Mouse (Mus musculus): ENCODE measurements around the gene Csf1. TPM values are rescaled to one million over a fixed set of nuclear protein-coding genes. Genes with fewer than 3 reads are reported as not detected.
"Not testable (repeated sequence)": the region's sequence is repeated elsewhere in the genome, so short reads cannot be mapped to it uniquely, and the experiment has no call there.

Csf1 gene
- total RNA-seq, 2 experiments from 2014 or later, result 6.0 to 9.7 TPM

DNA sequence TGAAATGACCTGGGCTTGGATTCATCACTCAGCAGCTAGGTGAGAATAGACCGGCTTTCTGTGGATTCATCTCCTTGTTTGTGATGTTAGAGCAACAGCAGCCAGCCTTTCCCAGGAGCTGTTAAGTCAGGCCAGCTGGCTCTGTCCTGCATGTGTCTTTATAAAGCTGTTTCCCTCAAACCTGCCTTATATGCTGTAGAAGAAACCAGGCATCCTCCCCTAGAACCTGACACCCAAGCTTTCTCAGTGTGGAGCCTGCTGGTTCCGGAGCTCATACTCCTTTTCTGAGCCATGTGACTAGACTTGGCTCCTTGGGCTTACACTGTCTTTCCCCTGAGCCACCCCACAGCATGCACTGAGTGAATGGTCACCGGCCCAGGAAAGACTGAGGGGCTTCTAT is 8.7 kb downstream of the Csf1 start:
- no peak for DNase-seq
- intact Hi-C loops (cut with DNase I), result loop anchor here (2.0 kb wide), 1 partner anchor 53 kb away; no protein-coding TSS in a partner anchor

DNA sequence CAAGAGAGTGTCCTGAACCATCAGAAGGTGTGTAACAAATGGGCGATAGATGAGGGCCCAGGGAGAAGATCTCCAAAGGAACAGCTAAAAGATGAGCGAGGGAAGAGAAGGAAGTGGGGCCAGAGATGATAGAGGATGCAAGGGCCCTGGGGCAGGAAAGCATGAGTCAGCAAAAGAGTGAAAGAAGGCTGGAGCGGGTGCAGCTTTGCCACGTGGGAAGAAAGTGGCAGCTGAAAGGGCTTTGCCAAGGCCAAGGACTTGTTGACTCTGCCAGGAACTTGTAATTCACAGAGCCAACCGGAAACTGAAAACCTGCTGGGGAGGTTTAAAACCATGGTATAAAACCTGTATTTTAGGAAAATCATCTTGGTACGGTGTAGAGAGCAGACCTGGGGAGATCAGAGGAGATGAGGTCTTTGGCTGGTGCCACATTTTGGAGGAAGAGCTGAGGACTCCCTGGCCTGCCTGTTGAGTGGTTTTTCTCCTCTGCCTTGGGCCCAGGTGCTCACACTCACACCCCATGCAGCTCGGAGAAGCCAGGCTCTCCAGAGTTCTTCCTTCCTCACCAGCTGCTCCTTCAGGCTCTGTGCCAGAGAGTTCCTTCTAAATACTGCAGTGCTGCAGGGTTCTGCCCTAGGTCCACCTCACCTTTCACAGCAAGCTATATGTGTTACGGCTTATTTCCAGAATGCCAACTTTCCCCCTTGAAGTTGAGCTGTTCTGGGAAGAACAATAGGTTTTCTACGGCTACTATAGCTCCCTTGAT is 9.3 kb downstream of the Csf1 start:
- no peak for DNase-seq
- intact Hi-C loops (cut with DNase I), result no loop called here

DNA sequence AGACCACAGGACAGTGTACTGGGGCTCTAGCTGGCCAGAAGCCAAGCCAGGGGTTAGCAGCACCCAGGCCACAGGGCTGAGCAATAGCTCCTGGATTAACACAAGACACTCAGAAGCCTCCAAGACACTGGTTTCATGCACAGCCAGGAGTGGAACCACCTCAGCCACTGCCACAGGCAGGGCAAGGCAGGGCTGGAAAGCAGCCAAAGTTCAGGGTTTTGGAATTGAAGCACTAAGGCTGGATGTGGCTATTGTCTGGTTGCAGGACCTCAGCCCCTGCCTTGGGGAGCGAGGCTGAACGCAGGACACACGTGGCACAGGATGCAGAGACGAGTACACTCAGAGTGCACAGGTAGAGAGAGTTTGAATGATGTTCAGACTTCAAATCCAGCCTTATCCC is 10.8 kb downstream of the Csf1 start:
- intact Hi-C loops (cut with DNase I), result no loop called here
- no peak for DNase-seq

DNA sequence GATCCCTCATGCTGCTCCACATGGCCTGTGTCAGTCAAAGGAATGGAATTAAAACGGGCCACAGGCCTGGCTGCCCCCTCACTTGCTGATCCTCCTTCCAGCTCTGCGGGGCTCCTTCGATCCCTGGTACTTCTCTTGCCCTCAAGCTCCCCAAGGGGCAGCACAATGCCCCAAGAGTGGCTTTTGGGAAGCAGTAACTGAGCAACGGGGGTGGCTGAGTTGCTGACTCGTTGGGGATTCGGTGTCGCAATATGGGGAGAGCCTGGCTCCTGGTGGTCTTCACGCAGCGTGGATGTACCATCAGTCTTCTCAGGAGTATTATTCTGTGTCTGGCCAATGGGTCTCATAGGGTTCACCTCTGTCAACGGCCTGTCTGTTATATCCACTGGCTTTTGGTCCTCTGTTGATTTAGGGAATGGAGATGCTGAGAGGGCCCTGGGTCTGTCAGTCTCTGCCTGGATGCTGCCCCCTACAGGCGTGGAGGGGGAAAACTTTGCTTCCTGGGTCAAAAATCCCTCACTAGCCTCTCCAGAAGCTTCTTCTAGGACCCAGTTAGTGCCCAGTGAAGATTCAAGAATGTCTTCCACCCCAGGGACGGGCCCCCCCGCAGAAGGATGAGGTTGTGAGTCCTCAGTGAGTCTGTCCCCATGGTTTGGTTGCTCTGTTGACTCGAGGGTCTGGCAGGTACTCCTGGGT is 11.9 kb downstream of the Csf1 start:
- DNase-seq, result no peak
- intact Hi-C loops (cut with DNase I), result no loop called here

DNA sequence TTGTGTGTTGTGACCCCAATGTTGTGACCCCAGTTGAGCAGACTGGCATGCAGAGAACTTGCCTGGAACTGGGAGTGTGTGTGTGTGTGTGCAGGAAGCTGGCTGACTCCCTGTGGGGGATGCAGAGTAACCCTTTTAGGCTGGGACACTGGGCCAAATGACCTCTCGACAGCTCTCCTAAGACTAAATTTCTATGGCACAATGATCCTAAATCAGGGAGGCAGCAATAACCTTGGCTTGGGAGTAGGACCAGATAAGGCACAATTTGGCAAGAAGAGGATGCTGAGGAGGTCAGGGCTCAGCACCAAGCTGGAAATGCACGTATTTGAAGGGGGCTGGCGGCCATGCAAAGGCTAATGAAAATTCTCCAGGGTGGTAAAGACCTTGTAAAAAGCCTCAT is 14.2 kb downstream of the Csf1 start:
- DNase-seq, result no peak
- intact Hi-C loops (cut with DNase I), result no loop called here

DNA sequence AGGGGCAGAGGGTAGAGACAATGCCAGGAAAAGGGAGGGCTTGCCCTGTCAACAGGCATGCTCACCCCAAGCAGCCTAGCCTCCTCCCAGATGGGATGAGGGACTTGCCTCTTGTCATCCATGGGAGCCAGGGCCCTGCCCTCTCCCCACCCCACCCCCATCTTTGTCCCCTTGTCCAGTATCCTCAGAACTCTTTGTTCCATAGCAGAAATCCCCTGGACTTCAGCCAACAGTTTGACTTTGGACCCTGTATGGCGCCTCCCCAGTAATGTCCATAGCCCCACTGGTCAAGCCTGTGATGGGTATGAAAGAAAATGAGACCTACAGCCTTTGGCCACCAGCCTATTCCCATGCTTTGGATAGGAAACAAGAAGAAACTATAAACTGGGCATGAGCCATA is 16.6 kb downstream of the Csf1 start:
- intact Hi-C loops (cut with DNase I), result no loop called here
- no peak for DNase-seq

DNA sequence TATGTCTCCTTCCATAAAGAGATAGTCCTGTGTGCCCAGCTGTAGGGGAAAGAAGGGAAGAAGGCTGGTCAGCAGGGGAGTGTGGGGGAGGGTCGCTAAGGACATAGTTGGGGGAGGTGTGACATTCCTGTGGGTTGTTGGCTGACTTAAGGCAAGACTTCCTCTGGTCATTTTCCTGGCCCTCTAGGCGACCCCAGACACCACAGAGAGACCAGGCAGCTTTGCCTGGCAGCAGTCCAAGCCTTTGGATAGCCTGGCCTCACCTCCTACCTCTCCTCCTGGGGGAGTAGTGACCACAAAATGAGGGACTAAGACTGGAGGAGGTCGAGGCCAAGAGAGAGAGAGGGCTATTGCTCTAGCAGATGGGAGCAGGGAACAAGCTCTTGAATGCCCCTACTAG is 17.2 kb downstream of the Csf1 start:
- intact Hi-C loops (cut with DNase I), result no loop called here
- DNase-seq, result no peak

DNA sequence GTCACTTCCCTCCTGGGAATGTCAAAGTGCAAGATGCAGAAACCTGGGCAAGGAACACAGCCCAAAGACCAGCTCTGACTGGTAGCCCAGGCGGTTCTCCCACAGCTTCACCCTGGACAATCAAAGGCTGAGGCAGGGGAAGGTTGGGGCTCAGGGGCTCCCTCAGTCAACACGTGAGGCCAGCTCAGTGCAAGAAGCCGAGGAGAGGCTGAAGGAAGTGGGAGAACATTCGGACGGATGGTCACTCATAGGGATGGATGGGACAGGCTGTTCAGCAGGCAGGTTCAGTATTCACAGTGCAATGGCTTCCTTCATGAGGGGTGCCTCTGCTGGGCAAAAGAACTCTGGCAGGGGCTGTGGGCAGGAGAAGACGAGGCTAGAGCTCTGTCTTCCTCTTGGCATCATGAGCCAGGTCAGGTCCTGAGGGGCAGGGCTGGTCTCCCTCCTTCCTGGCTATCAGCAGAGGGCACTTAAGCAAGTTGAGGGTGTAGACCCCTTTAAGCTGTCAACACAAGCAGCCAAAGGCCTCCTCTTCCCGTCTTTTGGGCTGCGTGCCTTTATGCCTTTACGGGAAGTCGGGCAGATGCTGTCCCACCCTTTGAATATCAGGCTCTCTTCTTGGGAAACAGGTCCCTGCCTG is 18.1 kb downstream of the Csf1 start:
- DNase-seq, result no peak
- intact Hi-C loops (cut with DNase I), result no loop called here

DNA sequence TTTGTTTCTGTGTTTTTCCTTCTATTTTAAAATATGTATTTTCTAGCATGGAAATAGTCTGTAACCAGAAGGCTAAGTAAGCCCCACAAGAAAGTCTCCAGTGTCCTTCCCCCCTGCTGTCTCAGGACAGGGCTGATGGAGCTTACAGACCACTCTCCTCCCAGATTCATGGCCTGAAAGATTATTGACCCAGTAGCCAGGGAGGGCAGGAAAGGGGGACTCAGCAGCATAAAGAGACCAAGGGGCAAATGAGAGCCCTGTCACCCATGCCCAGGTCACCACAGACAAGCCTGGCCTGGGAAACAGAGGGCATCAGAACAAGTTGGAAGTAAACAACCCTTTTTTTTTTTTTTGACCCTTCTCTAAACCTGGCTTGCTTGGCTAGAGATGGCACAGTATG is 18.9 kb downstream of the Csf1 start:
- DNase-seq, result no peak
- intact Hi-C loops (cut with DNase I), result no loop called here

DNA sequence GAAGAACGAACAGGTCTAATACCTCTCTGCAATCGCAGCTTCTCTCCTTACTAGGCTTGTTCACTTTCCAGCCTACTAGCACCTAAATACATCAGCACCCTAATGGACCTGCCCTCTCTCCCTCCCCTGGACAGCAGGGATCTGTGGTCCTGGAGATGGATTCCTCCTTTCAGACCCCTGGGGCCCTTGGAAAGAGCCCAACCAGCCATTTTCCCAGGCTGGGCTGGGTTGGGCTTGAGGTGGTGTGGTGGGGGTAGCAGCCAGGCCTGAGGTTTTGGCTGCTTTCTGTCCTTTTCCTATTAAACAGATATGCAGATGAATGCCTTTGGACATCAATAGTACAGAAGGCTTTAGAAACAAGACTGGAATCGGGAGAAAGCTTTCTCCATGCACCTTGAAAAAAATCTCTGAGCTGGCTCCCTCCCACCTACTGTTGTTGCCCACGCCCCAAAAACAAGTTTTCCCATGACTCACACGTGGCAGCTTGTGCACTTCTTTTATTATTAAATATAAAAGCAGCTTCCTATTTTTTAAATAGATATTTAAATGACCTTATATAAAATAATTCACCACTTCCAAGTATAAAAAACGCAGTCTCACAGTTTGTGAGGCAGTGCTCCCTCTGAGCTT is 19.6 kb downstream of the Csf1 start:
- DNase-seq, result peak; percentile 56 to 67
- intact Hi-C loops (cut with DNase I), result no loop called here

DNA sequence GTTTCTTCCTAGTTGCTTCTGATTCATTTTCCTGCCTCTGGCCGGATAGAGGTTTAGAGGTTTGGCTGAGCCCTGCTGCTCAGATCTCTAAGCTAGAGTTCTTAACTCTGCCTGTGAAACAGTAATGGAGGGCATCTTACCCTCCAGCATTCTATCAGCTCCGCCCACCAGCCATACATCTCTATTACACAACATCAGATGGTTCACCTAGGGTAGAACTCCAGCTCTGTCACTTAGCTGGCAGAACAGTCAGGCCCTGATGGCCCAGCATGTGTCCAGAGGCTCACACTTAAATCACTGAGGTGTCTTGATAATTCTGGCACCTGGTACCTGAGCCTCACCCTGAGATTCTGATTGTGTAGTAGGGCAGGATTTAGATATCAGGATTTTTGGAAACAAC is 20.3 kb downstream of the Csf1 start:
- intact Hi-C loops (cut with DNase I), result no loop called here
- no peak for DNase-seq

DNA sequence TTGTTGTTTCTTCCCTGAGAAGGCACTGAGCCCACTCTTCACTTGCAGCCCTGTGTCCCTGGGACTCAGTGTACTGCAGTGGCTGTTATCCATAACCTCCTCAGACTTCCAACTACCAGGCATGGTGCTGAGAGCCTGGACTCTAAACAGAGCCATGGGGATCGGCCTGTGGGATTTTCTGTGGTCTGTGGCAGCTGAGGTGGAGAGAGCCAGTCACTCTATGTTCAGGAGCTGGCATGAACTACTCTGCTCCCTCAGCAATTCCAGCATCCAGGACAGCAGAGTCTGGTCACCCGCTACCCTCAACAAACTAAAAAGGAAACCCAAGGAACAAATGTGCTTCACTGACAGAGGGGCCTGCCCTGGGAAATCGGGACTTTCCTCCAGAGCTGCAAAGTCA is 20.8 kb downstream of the Csf1 start:
- DNase-seq, result no peak
- intact Hi-C loops (cut with DNase I), result no loop called here

DNA sequence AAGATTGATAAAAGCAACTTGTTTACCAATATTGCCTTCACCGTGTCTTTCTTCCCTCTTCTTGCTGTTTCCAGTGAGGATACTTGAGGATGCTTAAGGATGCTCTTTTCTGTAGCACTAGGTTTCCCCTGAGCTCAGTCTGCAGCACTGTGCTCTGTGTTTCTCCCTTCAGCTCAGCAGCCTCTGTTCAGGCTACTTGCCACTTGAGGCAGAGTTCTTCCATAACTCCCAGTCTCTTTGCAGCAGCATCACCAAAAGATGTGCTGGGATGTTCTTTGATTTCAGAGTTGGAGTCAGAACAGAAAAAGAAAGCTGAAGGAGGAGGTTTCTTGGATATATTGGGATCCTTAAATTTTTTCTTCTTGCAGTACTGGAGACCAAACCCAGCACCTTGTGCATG is 21.6 kb downstream of the Csf1 start:
- intact Hi-C loops (cut with DNase I), result no loop called here

DNA sequence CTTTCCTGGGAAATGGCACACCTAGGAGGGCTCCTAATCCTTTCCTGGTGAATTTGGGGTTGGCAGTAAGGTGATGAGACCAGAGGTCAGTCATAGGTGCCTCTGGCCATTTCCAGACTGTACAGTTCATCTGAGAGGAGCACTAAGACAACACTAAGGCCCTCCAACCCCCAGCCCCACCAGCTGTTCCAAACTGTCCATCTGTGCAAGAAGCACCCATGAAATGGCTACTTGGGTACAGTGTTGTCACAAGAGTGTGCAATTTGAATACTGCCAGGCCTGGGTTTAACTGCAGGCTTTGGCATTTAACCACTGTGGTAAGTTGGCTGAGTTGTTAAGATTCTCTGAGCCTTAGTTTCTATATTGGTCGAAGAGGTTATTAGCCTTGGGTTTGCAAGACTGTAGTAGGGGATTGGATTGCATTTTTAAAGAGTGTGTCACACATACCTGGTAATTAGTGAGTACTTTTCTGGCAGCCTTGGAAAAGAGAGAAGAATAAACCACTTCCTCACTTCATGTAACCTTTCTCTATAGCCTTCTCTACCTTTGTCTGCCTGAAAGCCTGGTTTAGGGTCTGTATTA is 22.6 kb downstream of the Csf1 start:
- intact Hi-C loops (cut with DNase I), result no loop called here
- no peak for DNase-seq

More for the DNA sequence above, 21.6 kb downstream of the Csf1 start:
- DNase-seq, result no peak

DNA sequence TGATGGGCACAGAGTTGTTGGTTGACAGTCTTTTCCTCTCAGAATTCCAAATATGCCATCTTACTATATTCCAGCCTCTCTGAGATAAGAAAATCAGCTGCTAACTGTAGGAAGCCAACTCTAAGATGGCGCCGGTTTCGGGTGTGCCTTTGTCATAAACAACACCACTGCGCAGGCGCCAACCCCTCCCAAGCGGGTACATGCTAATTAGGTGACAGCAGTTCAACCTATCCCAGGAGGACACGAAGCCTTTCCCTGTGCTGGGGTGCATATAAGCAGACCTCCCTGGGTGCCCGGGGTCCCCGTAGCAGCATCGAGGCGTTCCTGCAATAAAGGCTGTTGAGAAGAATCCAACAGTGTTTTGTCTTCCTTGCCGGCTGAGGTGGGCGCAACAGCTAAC is 24.6 kb downstream of the Csf1 start:
- DNase-seq; intact Hi-C loops (cut with DNase I): not testable (repeated sequence)

DNA sequence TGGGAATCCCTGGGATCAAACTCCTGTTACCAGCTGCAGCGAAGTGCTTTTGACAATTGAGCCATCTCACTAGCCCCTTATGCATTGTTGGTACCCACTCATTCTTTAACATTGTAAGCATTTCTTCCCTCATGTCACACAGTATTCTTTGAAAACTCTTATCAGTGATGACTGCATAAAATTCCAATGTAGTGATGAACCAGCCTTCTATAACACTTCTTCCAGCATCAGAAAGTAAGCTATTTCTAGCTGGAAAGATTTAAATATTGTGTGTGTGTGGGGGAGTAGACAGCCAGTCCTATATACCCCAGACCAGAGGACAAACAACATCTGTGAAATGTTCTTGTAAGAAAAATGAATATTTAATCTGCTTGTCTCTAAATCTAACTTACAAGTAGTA is 26.9 kb downstream of the Csf1 start:
- no peak for DNase-seq
- intact Hi-C loops (cut with DNase I), result no loop called here

DNA sequence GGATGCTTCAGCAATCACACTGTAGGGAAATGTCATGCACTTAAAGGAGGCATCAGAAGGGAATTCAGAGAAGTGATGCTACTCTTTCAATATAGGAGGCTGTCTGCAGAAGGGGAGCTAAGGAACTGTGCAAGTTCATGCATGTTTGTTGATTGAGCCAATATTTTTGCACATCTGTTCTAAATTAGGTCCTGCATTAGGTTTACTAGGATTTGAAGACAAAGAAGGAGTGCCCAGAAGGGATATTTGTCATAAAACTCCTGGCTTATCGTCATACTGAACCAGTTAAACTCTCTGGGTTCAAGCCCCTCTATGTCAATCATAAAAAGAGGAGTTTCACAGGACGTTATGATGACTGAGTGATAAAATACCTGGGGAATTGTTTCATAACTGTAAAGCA is 30.0 kb downstream of the Csf1 start:
- intact Hi-C loops (cut with DNase I), result no loop called here
- no peak for DNase-seq

DNA sequence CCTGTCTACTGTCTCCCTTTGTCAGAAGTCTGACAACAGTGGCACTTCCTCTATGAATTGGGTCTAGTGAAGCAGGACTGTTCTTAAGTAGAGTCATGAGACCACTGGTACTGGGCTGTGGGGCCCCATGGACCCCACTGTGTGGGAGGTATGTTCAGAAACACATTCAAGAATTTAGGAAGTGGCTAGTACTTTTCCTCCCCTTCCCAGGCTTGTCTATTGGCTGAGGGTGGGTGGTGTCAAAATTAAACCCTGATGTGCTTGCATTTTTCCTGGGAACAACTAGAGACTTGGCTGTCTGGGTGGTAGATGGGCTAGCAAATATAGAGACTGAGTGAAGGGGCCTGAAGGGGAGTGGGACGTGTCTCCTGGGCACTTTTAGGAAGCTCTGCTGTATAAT is 31.8 kb downstream of the Csf1 start:
- intact Hi-C loops (cut with DNase I), result no loop called here

DNA sequence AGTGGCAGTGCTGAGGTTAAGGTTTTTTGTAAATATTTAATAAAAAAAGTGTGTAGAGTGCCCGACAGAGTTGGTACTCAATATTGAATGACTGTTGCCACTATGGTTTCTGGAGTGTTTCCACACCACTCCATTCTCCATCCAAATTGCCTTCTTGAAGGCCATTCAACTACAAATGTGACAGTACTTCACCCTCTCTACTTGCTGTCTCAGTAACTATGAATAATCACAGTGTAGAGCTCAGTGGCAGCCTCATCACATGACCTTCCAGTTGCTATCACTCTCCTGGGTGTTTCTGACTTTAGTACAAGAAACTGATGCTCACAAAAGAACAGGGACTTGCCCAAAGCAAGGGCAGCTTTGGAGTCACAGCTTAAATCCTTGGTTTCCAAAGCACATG is 44.3 kb downstream of the Csf1 start:
- DNase-seq, result no peak
- intact Hi-C loops (cut with DNase I), result no loop called here

More for the DNA sequence above, 31.8 kb downstream of the Csf1 start:
- no peak for DNase-seq

DNA sequence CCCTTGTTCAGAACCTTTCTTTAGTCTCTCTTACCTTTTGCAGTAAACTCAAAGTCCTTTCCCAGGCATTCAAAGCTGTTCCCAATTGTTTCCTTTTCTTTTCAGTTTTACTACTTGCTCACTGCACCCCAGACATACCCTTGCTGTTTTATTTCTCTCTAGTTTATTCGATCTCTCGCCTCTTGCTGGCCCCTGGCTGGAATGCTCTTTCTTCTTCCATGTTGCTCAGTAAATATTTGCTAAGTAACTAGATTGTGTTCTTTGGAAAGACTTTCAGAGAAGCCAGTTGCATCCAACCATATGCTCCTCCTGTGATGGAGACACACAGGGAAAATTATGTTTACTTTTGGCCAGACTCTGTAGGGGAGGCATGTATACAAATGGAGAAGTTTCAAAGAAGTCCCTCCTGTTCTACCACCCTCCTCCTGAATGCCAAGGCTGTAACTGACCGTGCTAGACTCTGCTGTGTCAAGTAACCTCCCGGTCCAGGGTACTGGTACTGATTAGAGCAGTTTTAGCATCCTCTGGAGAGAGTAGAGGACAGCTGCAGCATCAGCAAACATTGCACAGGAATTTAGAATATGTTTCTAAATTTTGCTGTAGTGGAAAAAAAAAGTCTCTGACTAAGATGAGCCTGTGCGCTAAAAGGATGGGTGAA is 45.9 kb downstream of the Csf1 start:
- DNase-seq, result no peak
- intact Hi-C loops (cut with DNase I), result no loop called here

Measured in gastrocnemius, postnatal 36 days (tissue).